Mouse (Mus musculus): Measurements from ENCODE around the gene Slc30a6. TPM values are rescaled to one million over a fixed set of nuclear protein-coding genes. Genes with fewer than 3 reads are reported as not detected.

Gene Slc30a6
- polyA plus RNA-seq, 1 experiment from 2014 or later = 16.3 TPM

DNA sequence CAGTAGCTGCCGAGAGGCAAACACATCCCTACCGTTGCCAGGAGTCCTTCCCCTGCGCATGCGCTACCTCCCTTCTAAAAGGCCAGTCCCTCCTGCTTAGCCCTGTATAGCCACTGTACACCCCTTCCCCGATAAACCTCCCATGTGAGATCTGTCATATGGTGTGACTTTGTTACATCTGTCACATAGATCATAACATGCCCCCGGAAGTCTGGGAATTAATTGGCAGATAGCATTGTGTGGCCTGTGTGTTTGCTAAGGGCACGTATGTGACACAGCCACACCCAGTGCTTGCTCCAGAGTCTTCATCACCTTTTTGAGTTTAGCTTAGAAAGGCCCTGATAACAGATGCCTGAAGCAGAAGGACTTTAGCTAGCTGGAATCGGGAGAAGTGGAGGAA lies 34.7 kb downstream of the Slc30a6 start:
- ATAC-seq (ENCODE audit: low read depth) = no peak
- Histone ChIP-seq H3K9ac (ENCODE audit: low read depth, low read length) (no peak overlapping the region), H3K4me2 (ENCODE audit: low read depth, low read length) (no peak overlapping the region), H3K27me3 (ENCODE audit: control insufficient read depth, insufficient read depth, low read depth, low read length) (no peaks in the 10 kb centered on the region), H3K27ac (ENCODE audit: low read length) (no peak overlapping the region), H3K9me3 (replicated peaks; ENCODE audit: control insufficient read depth, low read length) (no peaks in the 10 kb centered on the region), H3K4me1 (ENCODE audit: control insufficient read depth, low read depth, low read length) (no peaks in the 10 kb centered on the region), H3K4me3 (ENCODE audit: low read depth, low read length) (no peak overlapping the region), H3K36me3 (ENCODE audit: control insufficient read depth, insufficient read depth) (peaks cover 3% of the 10 kb centered on the region; the same call in 1 of the 2 replicates)
- WGBS (ENCODE audit: insufficient replicate concordance) = 68% methylated on average over 8 of the region's 8 CpGs

DNA sequence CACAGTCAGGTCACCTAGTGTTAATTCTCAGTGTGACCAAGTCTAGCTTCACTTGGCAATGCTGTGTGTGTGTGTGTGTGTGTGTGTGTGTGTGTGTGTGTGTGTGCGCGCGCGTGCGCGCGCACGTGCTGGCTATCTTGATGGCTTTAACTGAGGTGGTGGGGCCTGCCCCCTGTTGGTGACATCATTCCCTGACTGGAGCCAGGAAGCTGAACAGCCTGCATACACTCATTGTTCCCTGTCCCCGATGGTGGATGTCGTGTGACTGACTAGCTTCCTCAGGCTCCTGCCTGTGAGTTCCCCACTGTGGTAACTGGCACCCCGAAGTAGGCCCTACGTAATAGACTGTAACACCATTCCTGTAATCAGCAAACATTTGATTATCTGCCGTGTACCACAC lies 36.1 kb downstream of the Slc30a6 start:
- WGBS (ENCODE audit: insufficient replicate concordance) = 65% methylated on average over 12 of the region's 13 CpGs

GRCm38 (mm10) chr17:74432631-74433030 lies 37.2 kb downstream of the Slc30a6 start:
- Histone ChIP-seq H3K36me3 (ENCODE audit: control insufficient read depth, insufficient read depth) (no peaks in the 10 kb centered on the region), H3K9ac (ENCODE audit: low read depth, low read length) (no peak overlapping the region), H3K27ac (ENCODE audit: low read length) (no peak overlapping the region), H3K9me3 (replicated peaks; ENCODE audit: control insufficient read depth, low read length) (no peaks in the 10 kb centered on the region), H3K4me1 (ENCODE audit: control insufficient read depth, low read depth, low read length) (no peaks in the 10 kb centered on the region), H3K4me3 (ENCODE audit: low read depth, low read length) (no peak overlapping the region), H3K4me2 (ENCODE audit: low read depth, low read length) (no peak overlapping the region), H3K27me3 (ENCODE audit: control insufficient read depth, insufficient read depth, low read depth, low read length) (no peaks in the 10 kb centered on the region)
- WGBS (ENCODE audit: insufficient replicate concordance) = 64% methylated on average over 5 of the region's 5 CpGs
- ATAC-seq (ENCODE audit: low read depth) = no peak

More for the DNA sequence above, 36.1 kb downstream of the Slc30a6 start:
- Histone ChIP-seq H3K4me1 (ENCODE audit: control insufficient read depth, low read depth, low read length) (no peaks in the 10 kb centered on the region), H3K9ac (ENCODE audit: low read depth, low read length) (no peak overlapping the region), H3K36me3 (ENCODE audit: control insufficient read depth, insufficient read depth) (peaks cover 3% of the 10 kb centered on the region; the same call in 1 of the 2 replicates), H3K4me3 (ENCODE audit: low read depth, low read length) (no peak overlapping the region), H3K4me2 (ENCODE audit: low read depth, low read length) (no peak overlapping the region), H3K9me3 (replicated peaks; ENCODE audit: control insufficient read depth, low read length) (no peaks in the 10 kb centered on the region), H3K27ac (ENCODE audit: low read length) (no peak overlapping the region), H3K27me3 (ENCODE audit: control insufficient read depth, insufficient read depth, low read depth, low read length) (no peaks in the 10 kb centered on the region)
- peak; percentile 41 for ATAC-seq (ENCODE audit: low read depth)

DNA sequence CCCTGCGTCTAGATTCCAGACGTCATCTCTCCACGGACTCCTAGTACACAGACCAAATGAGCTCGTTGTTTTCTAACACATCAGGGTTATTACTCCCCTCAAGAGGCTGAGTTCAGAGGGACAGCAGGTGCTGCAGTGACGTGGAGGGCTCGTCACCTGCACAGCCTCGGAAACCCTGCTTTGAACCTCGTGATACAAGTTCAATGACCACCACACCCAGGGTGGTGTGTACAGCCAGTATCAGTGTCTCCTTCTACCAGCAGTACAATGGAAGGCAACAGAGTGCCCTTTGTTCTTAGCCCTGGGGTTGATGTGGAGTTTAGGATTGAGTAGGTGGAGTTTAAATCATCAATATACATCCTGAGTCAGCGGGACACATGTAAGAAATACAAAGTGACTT lies 42.4 kb downstream of the Slc30a6 start:
- 71% methylated on average over 9 of the region's 9 CpGs for WGBS (ENCODE audit: insufficient replicate concordance)
- H3K9me3 ChIP-seq (replicated peaks; ENCODE audit: control insufficient read depth, low read length) = no peaks in the 10 kb centered on the region
- no peak overlapping the region for H3K4me3 ChIP-seq (ENCODE audit: low read depth, low read length)
- no peak overlapping the region for H3K9ac ChIP-seq (ENCODE audit: low read depth, low read length)
- no peaks in the 10 kb centered on the region for H3K27me3 ChIP-seq (ENCODE audit: control insufficient read depth, insufficient read depth, low read depth, low read length)
- H3K4me2 ChIP-seq (ENCODE audit: low read depth, low read length) = no peak overlapping the region
- no peak for ATAC-seq (ENCODE audit: low read depth)
- no peaks in the 10 kb centered on the region; the same call in 1 of the 2 replicates for H3K4me1 ChIP-seq (ENCODE audit: control insufficient read depth, low read depth, low read length)
- H3K27ac ChIP-seq (ENCODE audit: low read length) = no peak overlapping the region
- H3K36me3 ChIP-seq (ENCODE audit: control insufficient read depth, insufficient read depth) = no peaks in the 10 kb centered on the region

DNA sequence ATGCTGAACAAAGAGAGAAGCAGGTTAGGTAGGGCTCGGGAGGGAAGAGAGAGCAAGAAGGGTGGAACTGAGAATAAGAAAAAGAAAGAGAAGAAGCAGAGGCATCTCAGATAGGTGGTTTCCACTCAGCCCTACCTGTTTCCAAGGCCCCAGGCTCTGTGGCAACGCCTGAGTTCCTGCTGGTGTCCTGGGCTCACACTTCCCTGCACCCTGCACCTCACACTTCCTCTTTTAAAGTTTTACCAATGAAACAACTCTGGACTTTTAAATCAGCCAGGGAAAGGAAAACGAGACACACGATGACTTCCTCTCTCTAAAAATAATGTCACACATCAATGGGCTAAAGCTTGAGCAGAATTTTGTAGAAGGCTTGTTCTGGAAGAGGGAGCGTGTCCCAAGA lies 45.1 kb downstream of the Slc30a6 start:
- no peaks in the 10 kb centered on the region for H3K9me3 ChIP-seq (replicated peaks; ENCODE audit: control insufficient read depth, low read length)
- no peak for ATAC-seq (ENCODE audit: low read depth)
- WGBS (ENCODE audit: insufficient replicate concordance) = 26% methylated on average over 5 of the region's 5 CpGs
- H3K4me3 ChIP-seq (ENCODE audit: low read depth, low read length) = no peak overlapping the region
- H3K4me1 ChIP-seq (ENCODE audit: control insufficient read depth, low read depth, low read length) = no peaks in the 10 kb centered on the region; the same call in 1 of the 2 replicates
- no peak overlapping the region for H3K4me2 ChIP-seq (ENCODE audit: low read depth, low read length)
- no peaks in the 10 kb centered on the region for H3K36me3 ChIP-seq (ENCODE audit: control insufficient read depth, insufficient read depth)
- no peak overlapping the region for H3K27ac ChIP-seq (ENCODE audit: low read length)
- no peak overlapping the region for H3K9ac ChIP-seq (ENCODE audit: low read depth, low read length)
- no peaks in the 10 kb centered on the region for H3K27me3 ChIP-seq (ENCODE audit: control insufficient read depth, insufficient read depth, low read depth, low read length)

- H3K27ac ChIP-seq (ENCODE audit: low read length) = no peak overlapping the region
- no peak overlapping the region for H3K4me2 ChIP-seq (ENCODE audit: low read depth, low read length)
- no peaks in the 10 kb centered on the region for H3K9me3 ChIP-seq (replicated peaks; ENCODE audit: control insufficient read depth, low read length)
- H3K4me1 ChIP-seq (ENCODE audit: control insufficient read depth, low read depth, low read length) = no peaks in the 10 kb centered on the region
- no peak for ATAC-seq (ENCODE audit: low read depth)
- no peaks in the 10 kb centered on the region for H3K36me3 ChIP-seq (ENCODE audit: control insufficient read depth, insufficient read depth)
- no peak overlapping the region for H3K4me3 ChIP-seq (ENCODE audit: low read depth, low read length)
- no peaks in the 10 kb centered on the region for H3K27me3 ChIP-seq (ENCODE audit: control insufficient read depth, insufficient read depth, low read depth, low read length)
- no peak overlapping the region for H3K9ac ChIP-seq (ENCODE audit: low read depth, low read length)
- 71% methylated on average over 10 of the region's 10 CpGs for WGBS (ENCODE audit: insufficient replicate concordance)
Measured at GRCm38 (mm10) chr17:74449776-74450175, 54.4 kb downstream of the Slc30a6 start.

- no peaks in the 10 kb centered on the region for H3K27me3 ChIP-seq (ENCODE audit: control insufficient read depth, insufficient read depth, low read depth, low read length)
- no peaks in the 10 kb centered on the region for H3K9me3 ChIP-seq (replicated peaks; ENCODE audit: control insufficient read depth, low read length)
- 39% methylated on average over 3 of the region's 3 CpGs for WGBS (ENCODE audit: insufficient replicate concordance)
- no peaks in the 10 kb centered on the region for H3K36me3 ChIP-seq (ENCODE audit: control insufficient read depth, insufficient read depth)
- no peak overlapping the region for H3K9ac ChIP-seq (ENCODE audit: low read depth, low read length)
- ATAC-seq (ENCODE audit: low read depth) = no peak
- H3K27ac ChIP-seq (ENCODE audit: low read length) = no peak overlapping the region
- no peak overlapping the region for H3K4me2 ChIP-seq (ENCODE audit: low read depth, low read length)
- H3K4me3 ChIP-seq (ENCODE audit: low read depth, low read length) = no peak overlapping the region
- H3K4me1 ChIP-seq (ENCODE audit: control insufficient read depth, low read depth, low read length) = no peaks in the 10 kb centered on the region
Measured at GRCm38 (mm10) chr17:74453928-74454327, 58.5 kb downstream of the Slc30a6 start.

- Histone ChIP-seq H3K27me3 (ENCODE audit: control insufficient read depth, insufficient read depth, low read depth, low read length) (no peaks in the 10 kb centered on the region), H3K9me3 (replicated peaks; ENCODE audit: control insufficient read depth, low read length) (no peaks in the 10 kb centered on the region), H3K36me3 (ENCODE audit: control insufficient read depth, insufficient read depth) (no peaks in the 10 kb centered on the region), H3K27ac (ENCODE audit: low read length) (no peak overlapping the region), H3K4me3 (ENCODE audit: low read depth, low read length) (no peak overlapping the region), H3K9ac (ENCODE audit: low read depth, low read length) (no peak overlapping the region), H3K4me1 (ENCODE audit: control insufficient read depth, low read depth, low read length) (no peaks in the 10 kb centered on the region), H3K4me2 (ENCODE audit: low read depth, low read length) (no peak overlapping the region)
- no peak for ATAC-seq (ENCODE audit: low read depth)
- 47% methylated on average over 1 of the region's 1 CpGs for WGBS (ENCODE audit: insufficient replicate concordance)
Measured at GRCm38 (mm10) chr17:74454660-74455059, 59.3 kb downstream of the Slc30a6 start.

GRCm38 (mm10) chr17:74455426-74455825 lies 60.0 kb downstream of the Slc30a6 start:
- Histone ChIP-seq H3K36me3 (ENCODE audit: control insufficient read depth, insufficient read depth) (no peaks in the 10 kb centered on the region), H3K9me3 (replicated peaks; ENCODE audit: control insufficient read depth, low read length) (no peaks in the 10 kb centered on the region), H3K27me3 (ENCODE audit: control insufficient read depth, insufficient read depth, low read depth, low read length) (no peaks in the 10 kb centered on the region), H3K4me1 (ENCODE audit: control insufficient read depth, low read depth, low read length) (no peaks in the 10 kb centered on the region), H3K9ac (ENCODE audit: low read depth, low read length) (no peak overlapping the region), H3K4me2 (ENCODE audit: low read depth, low read length) (no peak overlapping the region), H3K4me3 (ENCODE audit: low read depth, low read length) (no peak overlapping the region), H3K27ac (ENCODE audit: low read length) (no peak overlapping the region)
- 65% methylated on average over 4 of the region's 4 CpGs for WGBS (ENCODE audit: insufficient replicate concordance)
- no peak for ATAC-seq (ENCODE audit: low read depth)
